Mouse (Mus musculus): Measurements from ENCODE around the gene Mrpl20. TPM values are rescaled to one million over a fixed set of nuclear protein-coding genes. Genes with fewer than 3 reads are reported as not detected.
"Not testable (repeated sequence)": the region's sequence is repeated elsewhere in the genome, so short reads cannot be mapped to it uniquely, and the experiment has no call there.

Gene Mrpl20
- polyA plus RNA-seq, 1 experiment from 2014 or later = 255 TPM

- Histone ChIP-seq H3K27me3 (ENCODE audit: control insufficient read depth, insufficient read depth, low read length) (no peaks in the 10 kb centered on the region), H3K9ac (replicated peaks; ENCODE audit: low read length) (no peak overlapping the region), H3K27ac (replicated peaks; ENCODE audit: low read depth, low read length) (no peak overlapping the region), H3K4me1 (ENCODE audit: control insufficient read depth, insufficient read depth, low read length) (no peaks in the 10 kb centered on the region; the same call in 1 of the 2 replicates), H3K9me3 (ENCODE audit: control insufficient read depth, low read length) (no peaks in the 10 kb centered on the region), H3K4me3 (replicated peaks; ENCODE audit: low read depth, low read length) (no peak overlapping the region), H3K4me2 (ENCODE audit: low read length) (no peak overlapping the region), H3K36me3 (ENCODE audit: control insufficient read depth, insufficient read depth, low read length) (no peaks in the 10 kb centered on the region)
- DNase-seq = no peak
- ATAC-seq (ENCODE audit: low FRiP score, low TSS enrichment) = no peak
- WGBS = 78% methylated on average over 3 of the region's 3 CpGs
These were observed 14.4 kb upstream of the Mrpl20 start for GRCm38 (mm10) chr4:155788300-155788699.

DNA sequence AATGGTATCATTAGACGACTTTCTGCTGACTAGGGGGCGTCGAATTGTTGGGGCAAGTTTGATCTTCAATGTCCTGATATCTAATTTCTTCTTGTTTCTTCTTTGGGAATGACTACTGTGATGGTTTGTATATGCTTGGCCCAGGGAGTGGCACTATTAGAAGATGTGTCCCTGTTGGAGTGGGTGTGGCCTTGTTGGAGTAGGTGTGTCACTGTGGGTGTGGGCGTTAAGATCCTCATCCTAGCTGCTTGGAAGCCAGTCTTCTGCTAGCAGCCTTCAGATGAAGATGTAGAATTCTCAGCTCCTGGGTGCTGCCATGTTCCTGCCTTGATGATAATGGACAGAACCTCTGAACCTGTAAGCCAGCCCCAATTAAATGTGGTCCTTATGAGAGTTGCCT lies 13.8 kb upstream of the Mrpl20 start:
- not testable (repeated sequence) for DNase-seq; H3K4me1 ChIP-seq (ENCODE audit: control insufficient read depth, insufficient read depth, low read length); H3K4me2 ChIP-seq (ENCODE audit: low read length); H3K9ac ChIP-seq (replicated peaks; ENCODE audit: low read length); H3K9me3 ChIP-seq (ENCODE audit: control insufficient read depth, low read length); ATAC-seq (ENCODE audit: low FRiP score, low TSS enrichment); H3K4me3 ChIP-seq (replicated peaks; ENCODE audit: low read depth, low read length); H3K36me3 ChIP-seq (ENCODE audit: control insufficient read depth, insufficient read depth, low read length); H3K27ac ChIP-seq (replicated peaks; ENCODE audit: low read depth, low read length); H3K27me3 ChIP-seq (ENCODE audit: control insufficient read depth, insufficient read depth, low read length)
- 87% methylated on average over 4 of the region's 4 CpGs for WGBS

GRCm38 (mm10) chr4:155790021-155790489 lies 12.6 kb upstream of the Mrpl20 start, which contains the start of gene Ankrd65:
Ankrd65 (plus strand) TSS chr4:155790439.
- H3K27ac ChIP-seq (replicated peaks; ENCODE audit: low read depth, low read length) = no peak within 1 kb of the TSS
- H3K27me3 ChIP-seq (ENCODE audit: control insufficient read depth, insufficient read depth, low read length) = no peaks in the 10 kb centered on the region
- H3K36me3 ChIP-seq (ENCODE audit: control insufficient read depth, insufficient read depth, low read length) = no peaks in the 10 kb centered on the region
- H3K4me2 ChIP-seq (ENCODE audit: low read length) = no peak within 1 kb of the TSS
- H3K9ac ChIP-seq (replicated peaks; ENCODE audit: low read length) = no peak within 1 kb of the TSS
- H3K4me1 ChIP-seq (ENCODE audit: control insufficient read depth, insufficient read depth, low read length) = no peaks in the 10 kb centered on the region
- H3K9me3 ChIP-seq (ENCODE audit: control insufficient read depth, low read length) = no peaks in the 10 kb centered on the region
- DNase-seq (no peak), ATAC-seq (ENCODE audit: low FRiP score, low TSS enrichment) (no peak)
- 77% methylated on average over 3 of the region's 3 CpGs for WGBS
- no peak within 1 kb of the TSS for H3K4me3 ChIP-seq (replicated peaks; ENCODE audit: low read depth, low read length)

DNA sequence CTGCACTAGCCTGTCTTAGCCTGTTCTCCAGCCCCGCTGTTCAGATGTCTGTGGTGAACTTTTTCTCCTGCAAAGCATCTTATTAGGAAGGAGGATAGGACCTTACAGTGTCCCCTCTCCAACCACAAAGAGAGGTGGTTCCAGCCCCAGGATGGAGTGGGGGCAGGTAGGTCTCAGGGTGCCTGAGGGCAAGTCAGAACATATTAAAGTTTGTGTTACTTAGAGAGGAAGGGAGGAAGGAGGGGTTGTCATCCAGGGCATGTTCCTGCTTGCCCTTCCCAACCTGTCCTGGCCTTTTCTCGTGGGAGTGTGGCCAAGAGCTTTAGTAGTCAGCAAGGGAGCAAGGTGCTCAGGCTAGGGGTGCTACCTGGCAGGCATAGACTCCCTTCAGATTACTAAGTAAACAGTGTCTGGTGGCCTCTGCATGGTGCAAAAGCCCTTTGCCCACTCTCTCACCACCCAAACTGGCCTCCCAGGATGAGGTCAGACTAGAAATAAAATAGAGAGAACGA lies 12.0 kb upstream of the Mrpl20 start:
- H3K36me3 ChIP-seq (ENCODE audit: control insufficient read depth, insufficient read depth, low read length) = no peaks in the 10 kb centered on the region
- H3K27me3 ChIP-seq (ENCODE audit: control insufficient read depth, insufficient read depth, low read length) = no peaks in the 10 kb centered on the region
- H3K4me3 ChIP-seq (replicated peaks; ENCODE audit: low read depth, low read length) = no peak overlapping the region
- no peak overlapping the region for H3K27ac ChIP-seq (replicated peaks; ENCODE audit: low read depth, low read length)
- no peak for DNase-seq
- WGBS = 69% methylated on average over 3 of the region's 3 CpGs
- H3K9ac ChIP-seq (replicated peaks; ENCODE audit: low read length) = no peak overlapping the region
- no peaks in the 10 kb centered on the region for H3K9me3 ChIP-seq (ENCODE audit: control insufficient read depth, low read length)
- no peaks in the 10 kb centered on the region for H3K4me1 ChIP-seq (ENCODE audit: control insufficient read depth, insufficient read depth, low read length)
- no peak overlapping the region for H3K4me2 ChIP-seq (ENCODE audit: low read length)
- ATAC-seq (ENCODE audit: low FRiP score, low TSS enrichment) = no peak

GRCm38 (mm10) chr4:155791240-155791933 lies 11.3 kb upstream of the Mrpl20 start:
- WGBS = 77% methylated on average over 24 of the region's 24 CpGs
- ATAC-seq (ENCODE audit: low FRiP score, low TSS enrichment) = no peak
- no peak for DNase-seq
- Histone ChIP-seq H3K4me3 (replicated peaks; ENCODE audit: low read depth, low read length) (no peak overlapping the region), H3K36me3 (ENCODE audit: control insufficient read depth, insufficient read depth, low read length) (no peaks in the 10 kb centered on the region), H3K27ac (replicated peaks; ENCODE audit: low read depth, low read length) (no peak overlapping the region), H3K27me3 (ENCODE audit: control insufficient read depth, insufficient read depth, low read length) (no peaks in the 10 kb centered on the region), H3K4me2 (ENCODE audit: low read length) (no peak overlapping the region), H3K9ac (replicated peaks; ENCODE audit: low read length) (no peak overlapping the region), H3K4me1 (ENCODE audit: control insufficient read depth, insufficient read depth, low read length) (no peaks in the 10 kb centered on the region), H3K9me3 (ENCODE audit: control insufficient read depth, low read length) (no peaks in the 10 kb centered on the region)

DNA sequence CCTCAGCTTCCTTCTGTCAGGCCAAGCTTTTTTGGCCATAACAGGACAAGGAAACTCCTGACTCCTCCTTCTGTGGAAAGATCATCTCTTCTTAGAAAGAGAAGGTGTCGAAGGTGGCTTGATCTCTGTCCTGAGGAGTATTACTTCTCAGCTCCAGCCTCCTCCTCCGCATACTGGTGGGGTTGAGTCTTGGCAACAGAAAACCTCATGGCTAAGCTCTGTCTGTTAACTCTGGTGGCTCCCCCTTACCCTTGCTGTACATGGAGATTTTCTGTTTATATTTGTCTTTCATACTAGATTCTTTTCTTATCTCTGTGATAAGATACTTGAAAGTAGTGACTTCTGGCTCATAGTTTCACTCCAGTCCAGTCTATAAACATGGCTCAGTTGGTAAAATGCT lies 8.9 kb upstream of the Mrpl20 start:
- Histone ChIP-seq H3K27ac (replicated peaks; ENCODE audit: low read depth, low read length) (no peak overlapping the region), H3K4me1 (ENCODE audit: control insufficient read depth, insufficient read depth, low read length) (no peaks in the 10 kb centered on the region), H3K9ac (replicated peaks; ENCODE audit: low read length) (no peak overlapping the region), H3K4me3 (replicated peaks; ENCODE audit: low read depth, low read length) (no peak overlapping the region), H3K36me3 (ENCODE audit: control insufficient read depth, insufficient read depth, low read length) (no peaks in the 10 kb centered on the region), H3K9me3 (ENCODE audit: control insufficient read depth, low read length) (no peaks in the 10 kb centered on the region), H3K4me2 (ENCODE audit: low read length) (no peak overlapping the region), H3K27me3 (ENCODE audit: control insufficient read depth, insufficient read depth, low read length) (no peaks in the 10 kb centered on the region)
- DNase-seq (no peak), ATAC-seq (ENCODE audit: low FRiP score, low TSS enrichment) (no peak)
- WGBS = 77% methylated on average over 2 of the region's 2 CpGs

DNA sequence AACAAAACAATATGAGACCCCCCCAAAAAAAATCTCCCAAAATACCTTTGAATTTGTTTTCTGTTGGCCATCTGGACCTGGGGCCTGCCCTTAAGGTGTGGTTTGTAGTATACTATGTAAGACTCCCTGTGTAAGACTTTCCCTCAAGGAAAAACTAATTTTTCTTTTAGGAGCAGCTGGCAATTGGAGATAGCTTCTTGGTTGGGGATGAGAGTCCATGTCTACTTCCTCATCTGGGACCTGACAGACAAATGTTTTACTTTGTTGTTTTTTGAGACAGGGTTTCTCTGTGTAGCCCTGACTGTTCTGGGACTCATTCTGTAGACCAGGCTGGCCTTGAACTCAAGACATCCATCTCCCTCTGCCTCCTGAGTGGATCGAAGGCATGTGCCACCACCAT lies 603 bp upstream of the Mrpl20 start:
- DNase-seq = no peak
- Histone ChIP-seq H3K4me3 (replicated peaks; ENCODE audit: low read depth, low read length) (no peak overlapping the region), H3K36me3 (ENCODE audit: control insufficient read depth, insufficient read depth, low read length) (peaks cover 17% of the 10 kb centered on the region), H3K27ac (replicated peaks; ENCODE audit: low read depth, low read length) (no peak overlapping the region), H3K4me1 (ENCODE audit: control insufficient read depth, insufficient read depth, low read length) (peaks cover 11% of the 10 kb centered on the region; the same call in 1 of the 2 replicates), H3K9me3 (ENCODE audit: control insufficient read depth, low read length) (no peaks in the 10 kb centered on the region), H3K27me3 (ENCODE audit: control insufficient read depth, insufficient read depth, low read length) (no peaks in the 10 kb centered on the region), H3K4me2 (ENCODE audit: low read length) (no peak overlapping the region), H3K9ac (replicated peaks; ENCODE audit: low read length) (no peak overlapping the region)
- WGBS = 95% methylated on average over 1 of the region's 1 CpGs
- no peak for ATAC-seq (ENCODE audit: low FRiP score, low TSS enrichment)

- Histone ChIP-seq H3K4me3 (replicated peaks; ENCODE audit: low read depth, low read length) (peak overlapping the region; percentile 95), H3K4me2 (ENCODE audit: low read length) (peak overlapping the region; percentile 65), H3K9ac (replicated peaks; ENCODE audit: low read length) (peak overlapping the region; percentile 79), H3K4me1 (ENCODE audit: control insufficient read depth, insufficient read depth, low read length) (peaks cover 11% of the 10 kb centered on the region; the same call in 1 of the 2 replicates), H3K36me3 (ENCODE audit: control insufficient read depth, insufficient read depth, low read length) (peaks cover 30% of the 10 kb centered on the region), H3K9me3 (ENCODE audit: control insufficient read depth, low read length) (no peaks in the 10 kb centered on the region), H3K27ac (replicated peaks; ENCODE audit: low read depth, low read length) (peak overlapping the region; percentile 77; the same call in 1 of the 2 replicates), H3K27me3 (ENCODE audit: control insufficient read depth, insufficient read depth, low read length) (no peaks in the 10 kb centered on the region)
- DNase-seq (peak; percentile 97), ATAC-seq (ENCODE audit: low FRiP score, low TSS enrichment) (peak; percentile 96)
- WGBS = under 1% methylated on average over 58 of the region's 58 CpGs
These were observed 813 bp downstream of the Mrpl20 start for GRCm38 (mm10) chr4:155803340-155804041.
